Mouse (Mus musculus): ENCODE results near the gene Btg4. TPM values are rescaled to one million over a fixed set of nuclear protein-coding genes. Genes with fewer than 3 reads are reported as not detected.
"Not testable (repeated sequence)": the region's sequence is repeated elsewhere in the genome, so short reads cannot be mapped to it uniquely, and the experiment has no call there.

The Btg4 gene
- polyA plus RNA-seq, 1 experiment from 2014 or later, result not detected

GRCm38 (mm10) chr9:51102963-51103807 lies 42.5 kb downstream of the Btg4 start:
- H3K4me3 ChIP-seq, result peak overlapping the region; percentile 76
- peaks cover 22% of the 10 kb centered on the region for H3K4me1 ChIP-seq
- peaks cover 45% of the 10 kb centered on the region for H3K27me3 ChIP-seq (replicated peaks; ENCODE audit: low read depth, poor library complexity, severe bottlenecking)
- DNase-seq (ENCODE audit: low spot score), result peak; percentile 75
- WGBS, result 1% methylated on average over 44 of the region's 44 CpGs
- H3K27ac ChIP-seq (replicated peaks), result peak overlapping the region; percentile 86
- H3K36me3 ChIP-seq (replicated peaks), result no peaks in the 10 kb centered on the region
- H3K9me3 ChIP-seq, result no peaks in the 10 kb centered on the region

GRCm38 (mm10) chr9:51103808-51104514 lies 43.3 kb downstream of the Btg4 start:
- WGBS, result 10% methylated on average over 30 of the region's 30 CpGs
- peak overlapping the region; percentile 86 for H3K27ac ChIP-seq (replicated peaks)
- peaks cover 45% of the 10 kb centered on the region for H3K27me3 ChIP-seq (replicated peaks; ENCODE audit: low read depth, poor library complexity, severe bottlenecking)
- peaks cover 22% of the 10 kb centered on the region for H3K4me1 ChIP-seq
- H3K4me3 ChIP-seq, result peak overlapping the region; percentile 76
- H3K9me3 ChIP-seq, result no peaks in the 10 kb centered on the region
- no peaks in the 10 kb centered on the region for H3K36me3 ChIP-seq (replicated peaks)
- peak; percentile 81 for DNase-seq (ENCODE audit: low spot score)

DNA sequence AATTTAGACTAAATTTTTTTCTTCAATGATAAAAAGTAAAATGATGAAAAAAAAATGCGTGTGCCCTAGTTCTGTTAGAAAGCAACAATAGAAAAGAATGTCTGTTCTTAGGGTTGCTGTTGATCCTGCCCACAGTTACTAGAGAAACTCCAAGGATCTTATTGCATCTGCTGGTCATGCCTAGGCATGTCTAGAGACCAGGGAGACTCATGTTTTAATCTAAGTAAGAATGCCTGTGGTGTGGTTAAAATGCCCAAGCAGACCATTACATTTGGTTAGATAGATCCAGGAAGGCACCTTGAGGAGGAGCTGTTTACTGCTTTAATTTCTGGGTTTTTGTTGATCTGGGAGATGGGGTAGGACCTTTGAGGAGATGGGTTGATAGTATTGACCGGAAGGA lies 45.0 kb downstream of the Btg4 start:
- peaks cover 33% of the 10 kb centered on the region for H3K27me3 ChIP-seq (replicated peaks; ENCODE audit: low read depth, poor library complexity, severe bottlenecking)
- 77% methylated on average over 2 of the region's 2 CpGs for WGBS
- DNase-seq (ENCODE audit: low spot score), result no peak
- H3K9me3 ChIP-seq, result no peaks in the 10 kb centered on the region
- H3K4me1 ChIP-seq, result peaks cover 22% of the 10 kb centered on the region
- no peaks in the 10 kb centered on the region for H3K36me3 ChIP-seq (replicated peaks)
- no peak overlapping the region for H3K4me3 ChIP-seq
- no peak overlapping the region for H3K27ac ChIP-seq (replicated peaks)

DNA sequence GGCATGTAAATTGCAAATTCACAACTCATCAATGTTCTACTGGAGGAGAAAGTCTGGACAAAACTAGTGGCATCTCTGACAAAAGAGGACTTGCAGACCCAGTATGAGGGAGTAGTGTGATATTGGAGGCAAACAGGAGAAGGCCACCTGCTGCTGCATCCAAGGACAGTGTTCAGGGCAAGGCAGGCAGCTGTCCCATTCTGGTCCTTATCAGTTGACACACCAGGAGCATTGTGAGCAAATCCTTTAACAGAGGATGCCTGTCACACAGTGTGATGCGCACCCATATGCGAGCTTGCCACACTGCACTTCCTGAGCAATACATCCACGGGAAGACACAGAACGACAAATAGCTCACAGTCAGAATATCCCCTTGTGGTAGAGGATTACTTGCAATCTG lies 54.1 kb downstream of the Btg4 start:
- H3K27ac ChIP-seq (replicated peaks), result no peak overlapping the region
- DNase-seq (ENCODE audit: low spot score), result no peak
- H3K4me3 ChIP-seq, result no peak overlapping the region
- H3K27me3 ChIP-seq (replicated peaks; ENCODE audit: low read depth, poor library complexity, severe bottlenecking), result no peaks in the 10 kb centered on the region
- H3K36me3 ChIP-seq (replicated peaks), result no peaks in the 10 kb centered on the region
- H3K4me1 ChIP-seq, result no peaks in the 10 kb centered on the region
- no peaks in the 10 kb centered on the region for H3K9me3 ChIP-seq
- WGBS, result 82% methylated on average over 4 of the region's 4 CpGs

- Histone ChIP-seq H3K4me3 (no peak overlapping the region), H3K27me3 (replicated peaks; ENCODE audit: low read depth, poor library complexity, severe bottlenecking) (no peaks in the 10 kb centered on the region), H3K9me3 (no peaks in the 10 kb centered on the region), H3K27ac (replicated peaks) (no peak overlapping the region), H3K36me3 (replicated peaks) (no peaks in the 10 kb centered on the region), H3K4me1 (no peaks in the 10 kb centered on the region)
- DNase-seq (ENCODE audit: low spot score), result peak; percentile 31
- 60% methylated on average over 3 of the region's 3 CpGs for WGBS
Measured at GRCm38 (mm10) chr9:51136985-51137384, 76.3 kb downstream of the Btg4 start.

DNA sequence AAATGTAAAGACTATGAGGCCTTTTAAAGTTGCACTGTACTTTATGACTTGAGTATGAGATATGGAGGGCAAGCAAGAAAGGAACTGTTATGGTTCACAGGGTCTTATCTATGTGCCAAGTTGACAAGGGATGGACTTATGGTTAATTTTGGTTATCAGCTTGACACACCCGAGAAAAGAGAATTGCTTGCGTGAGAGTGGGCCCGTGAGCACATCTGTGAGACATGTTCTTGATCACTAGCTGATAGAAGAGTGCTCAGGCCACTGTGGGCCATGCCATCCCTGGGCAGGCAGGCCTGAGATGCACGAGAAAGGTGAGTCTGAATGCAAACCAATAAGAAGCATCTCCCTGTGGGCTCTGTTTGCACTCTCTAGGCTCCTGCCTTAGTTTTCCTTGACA lies 76.7 kb downstream of the Btg4 start:
- DNase-seq (ENCODE audit: low spot score), result no peak
- H3K4me1 ChIP-seq, result no peaks in the 10 kb centered on the region
- H3K27me3 ChIP-seq (replicated peaks; ENCODE audit: low read depth, poor library complexity, severe bottlenecking), result no peaks in the 10 kb centered on the region
- H3K9me3 ChIP-seq, result no peaks in the 10 kb centered on the region
- no peak overlapping the region for H3K27ac ChIP-seq (replicated peaks)
- no peaks in the 10 kb centered on the region for H3K36me3 ChIP-seq (replicated peaks)
- 83% methylated on average over 4 of the region's 4 CpGs for WGBS
- no peak overlapping the region for H3K4me3 ChIP-seq

- Histone ChIP-seq H3K36me3 (replicated peaks) (no peaks in the 10 kb centered on the region), H3K27me3 (replicated peaks; ENCODE audit: low read depth, poor library complexity, severe bottlenecking) (no peaks in the 10 kb centered on the region)
- WGBS, result 91% methylated on average over 1 of the region's 1 CpGs
Measured at GRCm38 (mm10) chr9:51137836-51138235, 77.1 kb downstream of the Btg4 start.

DNA sequence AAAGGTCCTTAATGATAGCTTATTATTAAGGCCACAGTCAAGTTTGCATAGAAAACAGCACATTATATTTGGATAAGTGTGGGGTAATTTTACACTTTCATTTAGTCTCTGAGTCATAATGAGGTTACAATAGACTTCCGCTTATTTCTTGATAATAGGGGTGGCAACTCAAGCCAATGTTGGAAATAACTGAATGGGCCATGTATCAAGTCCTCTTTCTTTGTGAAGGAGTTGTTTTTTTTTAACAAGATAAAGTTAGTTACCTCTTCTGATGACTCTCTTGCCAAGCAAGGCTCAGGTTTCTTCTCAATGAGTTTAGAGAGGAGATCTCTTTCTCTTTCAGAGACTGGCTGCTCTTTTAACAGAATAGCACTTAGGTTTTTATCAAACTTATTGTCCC lies 77.6 kb downstream of the Btg4 start:
- Histone ChIP-seq H3K9me3 (no peaks in the 10 kb centered on the region), H3K4me1 (no peaks in the 10 kb centered on the region), H3K27ac (replicated peaks) (no peak overlapping the region), H3K36me3 (replicated peaks) (no peaks in the 10 kb centered on the region), H3K27me3 (replicated peaks; ENCODE audit: low read depth, poor library complexity, severe bottlenecking) (no peaks in the 10 kb centered on the region), H3K4me3 (no peak overlapping the region)
- WGBS, result 98% methylated on average over 1 of the region's 1 CpGs
- DNase-seq (ENCODE audit: low spot score), result no peak

More at GRCm38 (mm10) chr9:51137836-51138235, 77.1 kb downstream of the Btg4 start:
- H3K4me1 ChIP-seq, result no peaks in the 10 kb centered on the region
- DNase-seq (ENCODE audit: low spot score), result no peak
- no peak overlapping the region for H3K4me3 ChIP-seq
- no peak overlapping the region for H3K27ac ChIP-seq (replicated peaks)
- no peaks in the 10 kb centered on the region for H3K9me3 ChIP-seq

DNA sequence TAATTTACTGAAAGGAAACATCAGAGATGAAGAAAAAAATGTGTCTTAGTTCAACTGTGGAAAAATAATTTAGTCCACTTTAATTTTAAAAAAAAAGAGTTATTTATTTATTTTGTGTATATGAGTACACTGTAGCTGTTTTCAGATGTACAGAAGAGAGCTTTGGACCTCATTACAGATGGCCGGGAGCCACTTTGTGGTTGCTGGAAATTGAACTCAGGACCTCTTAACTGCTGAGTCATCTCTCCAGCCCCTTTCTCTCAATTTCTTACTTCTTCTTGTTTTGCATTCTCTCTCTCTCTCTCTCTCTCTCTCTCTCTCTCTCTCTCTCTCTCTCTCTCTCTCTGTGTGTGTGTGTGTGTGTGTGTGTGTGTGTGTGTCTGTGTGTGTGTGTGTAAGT lies 78.7 kb downstream of the Btg4 start:
- H3K27me3 ChIP-seq (replicated peaks; ENCODE audit: low read depth, poor library complexity, severe bottlenecking); H3K27ac ChIP-seq (replicated peaks); H3K4me1 ChIP-seq; H3K36me3 ChIP-seq (replicated peaks); H3K9me3 ChIP-seq; DNase-seq (ENCODE audit: low spot score); H3K4me3 ChIP-seq: not testable (repeated sequence)
- WGBS, result 85% methylated on average over 1 of the region's 1 CpGs

DNA sequence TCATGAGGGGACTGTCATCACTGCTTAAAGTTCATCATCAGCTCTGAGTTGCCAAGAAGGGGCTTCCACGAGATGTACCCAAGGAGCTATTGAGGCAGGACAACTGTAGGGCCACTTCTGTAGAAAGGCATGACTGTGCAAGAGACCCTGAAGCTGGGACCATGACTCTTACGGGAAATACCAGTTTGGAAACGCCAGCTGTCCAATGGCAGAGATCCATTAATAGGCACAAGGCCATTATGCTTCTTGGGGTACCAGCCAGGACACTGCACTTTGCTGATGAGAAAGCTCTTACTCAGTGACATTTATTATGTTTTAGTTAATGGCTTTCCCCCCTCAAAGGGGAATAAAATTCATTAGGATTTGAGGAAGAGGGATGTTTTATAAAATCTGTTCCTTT lies 80.0 kb downstream of the Btg4 start:
- Histone ChIP-seq H3K4me3 (no peak overlapping the region), H3K27me3 (replicated peaks; ENCODE audit: low read depth, poor library complexity, severe bottlenecking) (no peaks in the 10 kb centered on the region), H3K4me1 (no peaks in the 10 kb centered on the region), H3K9me3 (no peaks in the 10 kb centered on the region), H3K27ac (replicated peaks) (no peak overlapping the region), H3K36me3 (replicated peaks) (no peaks in the 10 kb centered on the region)
- no peak for DNase-seq (ENCODE audit: low spot score)
- WGBS, result 81% methylated on average over 3 of the region's 3 CpGs

GRCm38 (mm10) chr9:51143437-51143836 lies 82.7 kb downstream of the Btg4 start:
- Histone ChIP-seq H3K36me3 (replicated peaks) (no peaks in the 10 kb centered on the region), H3K27ac (replicated peaks) (no peak overlapping the region), H3K27me3 (replicated peaks; ENCODE audit: low read depth, poor library complexity, severe bottlenecking) (no peaks in the 10 kb centered on the region), H3K4me3 (no peak overlapping the region), H3K9me3 (no peaks in the 10 kb centered on the region), H3K4me1 (peaks cover 12% of the 10 kb centered on the region)
- DNase-seq (ENCODE audit: low spot score), result no peak
- WGBS, result 88% methylated on average over 1 of the region's 1 CpGs

DNA sequence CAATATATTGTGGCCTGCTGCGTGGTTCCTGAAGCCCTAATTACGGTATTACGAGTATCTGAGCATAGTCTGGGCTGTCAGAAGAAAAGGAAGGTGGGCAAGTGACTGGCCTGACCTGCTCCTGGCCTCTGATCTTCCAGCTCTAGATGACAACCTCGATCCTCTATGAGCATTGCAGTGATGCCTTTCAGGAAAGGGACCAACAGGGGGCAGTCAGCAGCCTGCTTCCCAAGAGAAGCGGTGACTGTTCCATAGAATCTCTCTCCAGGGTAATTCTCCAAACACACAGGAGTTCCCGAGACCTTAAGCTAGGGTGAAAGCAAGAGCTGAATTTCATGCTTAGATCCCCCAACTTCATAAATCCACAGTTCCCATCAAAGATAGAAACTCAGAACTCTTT lies 83.5 kb downstream of the Btg4 start:
- no peak for DNase-seq (ENCODE audit: low spot score)
- Histone ChIP-seq H3K4me3 (no peak overlapping the region), H3K9me3 (no peaks in the 10 kb centered on the region), H3K4me1 (peaks cover 12% of the 10 kb centered on the region), H3K27me3 (replicated peaks; ENCODE audit: low read depth, poor library complexity, severe bottlenecking) (0 out of 2 replicates have a peak, but pooled peaks cover 3% of the 10 kb centered on the region), H3K36me3 (replicated peaks) (no peaks in the 10 kb centered on the region), H3K27ac (replicated peaks) (no peak overlapping the region)
- WGBS, result 74% methylated on average over 6 of the region's 6 CpGs

DNA sequence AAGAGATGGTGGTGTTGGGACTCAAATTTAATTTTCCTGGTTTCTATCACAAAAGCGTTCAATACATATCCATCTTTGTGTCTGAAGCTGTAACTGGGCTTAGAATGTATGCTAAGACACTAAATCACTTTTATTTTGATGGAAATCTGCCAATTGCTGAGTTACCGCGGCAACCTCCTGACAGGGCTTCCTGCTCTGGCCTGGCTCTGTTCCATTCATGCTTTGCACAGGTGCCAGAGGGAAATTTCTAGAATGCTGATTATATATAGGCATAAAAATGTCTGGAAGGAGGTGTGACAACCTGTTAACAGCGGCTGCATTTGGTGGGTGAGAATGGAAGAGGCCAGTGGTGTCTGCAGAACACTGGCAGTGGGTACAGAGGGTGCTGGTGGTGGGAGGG lies 85.8 kb downstream of the Btg4 start:
- no peaks in the 10 kb centered on the region for H3K9me3 ChIP-seq
- H3K27ac ChIP-seq (replicated peaks), result no peak overlapping the region
- 91% methylated on average over 4 of the region's 4 CpGs for WGBS
- H3K4me3 ChIP-seq, result no peak overlapping the region
- peaks cover 15% of the 10 kb centered on the region for H3K27me3 ChIP-seq (replicated peaks; ENCODE audit: low read depth, poor library complexity, severe bottlenecking)
- no peaks in the 10 kb centered on the region for H3K36me3 ChIP-seq (replicated peaks)
- DNase-seq (ENCODE audit: low spot score), result no peak
- peaks cover 12% of the 10 kb centered on the region for H3K4me1 ChIP-seq

Measured in embryonic facial prominence, embryonic 10.5 days (tissue).